Comparison of ENCODE assay signal across 8 mouse cellular contexts in the genomic region with DNA sequence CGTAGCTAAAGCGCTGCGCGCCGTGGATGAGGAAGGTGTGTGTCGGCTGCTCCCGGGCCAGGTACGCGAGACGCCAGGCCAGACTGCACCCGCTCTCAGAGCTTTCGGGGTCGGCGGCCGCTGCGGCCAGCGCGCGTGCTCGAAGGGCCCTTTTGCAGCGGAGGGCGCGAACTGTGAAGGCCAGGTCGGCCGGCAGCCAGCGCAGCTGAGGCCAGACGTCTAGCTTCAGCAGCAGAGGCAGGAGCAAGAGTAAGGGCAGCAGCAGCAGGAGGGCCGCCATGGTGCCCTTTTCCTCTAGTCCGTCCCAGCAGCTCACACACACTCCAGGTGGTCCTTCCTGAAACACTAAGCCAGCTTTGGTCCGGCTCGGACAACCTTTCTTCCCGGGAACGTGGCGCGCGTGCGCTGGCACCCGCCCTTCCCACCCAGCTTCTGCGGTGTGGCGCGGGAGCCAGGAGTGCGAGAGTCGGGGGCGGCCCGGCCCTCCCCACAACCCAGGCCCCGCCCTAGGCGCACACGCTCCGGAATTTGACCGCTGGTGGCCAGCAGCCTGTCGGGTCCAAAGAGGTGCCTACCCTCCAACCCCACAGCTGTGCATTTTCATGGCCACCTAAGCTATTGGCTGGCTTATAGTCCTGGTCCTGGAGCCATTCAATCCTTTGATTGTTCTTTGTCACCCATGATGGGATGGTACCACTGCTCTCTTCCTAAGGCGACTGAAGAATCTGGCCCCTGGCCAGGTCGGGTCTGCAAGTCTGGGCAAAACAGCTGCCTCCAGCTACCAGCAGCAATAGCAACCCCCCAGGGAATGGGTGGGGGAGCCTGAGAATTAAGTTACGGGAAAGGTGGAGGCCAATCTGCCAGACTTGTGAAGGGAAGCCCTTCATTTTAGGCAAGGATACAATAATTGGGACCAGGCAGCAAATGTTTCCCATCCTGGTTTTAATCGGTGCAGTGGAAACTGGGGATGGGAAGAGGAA. TPM values are rescaled to one million over a fixed set of nuclear protein-coding genes. Genes with fewer than 3 reads are reported as not detected.
DNase-seq lines count a peak whose midpoint lies in the region; ATAC-seq lines count a peak whose summit lies in the region.

Slc27a3 (minus strand) TSS at position 428 of the 980 bp plus-strand sequence.

- 2% methylated on average over 55 of the region's 55 CpGs for WGBS in forebrain, embryonic 11.5 days
- WGBS in stomach, embryonic 14.5 days = under 1% methylated on average over 54 of the region's 55 CpGs

- peak within 1 kb of the TSS; percentile 72 for H3K9ac ChIP-seq in forebrain, embryonic 11.5 days (ENCODE audit: low read length)
- H3K9ac ChIP-seq in stomach, embryonic 14.5 days (replicated peaks; ENCODE audit: low read depth, low read length) = peak within 1 kb of the TSS; percentile 72

- peak within 1 kb of the TSS; percentile 41 for H3K4me3 ChIP-seq in forebrain, embryonic 11.5 days (ENCODE audit: low read depth, low read length)
- peak within 1 kb of the TSS; percentile 75 for H3K4me3 ChIP-seq in stomach, embryonic 14.5 days (ENCODE audit: low read depth, low read length)

- H3K4me2 ChIP-seq in forebrain, embryonic 11.5 days (ENCODE audit: low read depth, low read length, severe bottlenecking) = peak within 1 kb of the TSS; percentile 64
- peak within 1 kb of the TSS; percentile 98 for H3K4me2 ChIP-seq in stomach, embryonic 14.5 days (replicated peaks; ENCODE audit: low read depth, low read length)

- no peaks in the 10 kb centered on the region for H3K27me3 ChIP-seq in forebrain, embryonic 11.5 days (ENCODE audit: control insufficient read depth, insufficient read depth, low read length)
- no peaks in the 10 kb centered on the region for H3K27me3 ChIP-seq in stomach, embryonic 14.5 days (ENCODE audit: control insufficient read depth, insufficient read depth, low read length)

- peak; percentile 70 for ATAC-seq in forebrain, embryonic 11.5 days (replicated peaks; ENCODE audit: low FRiP score)
- ATAC-seq in stomach, embryonic 14.5 days (ENCODE audit: insufficient number of reproducible peaks, insufficient read depth, low FRiP score, low read depth) = peak; percentile 68

- peak within 1 kb of the TSS; percentile 4 for H3K27ac ChIP-seq in forebrain, embryonic 11.5 days (ENCODE audit: low read depth, low read length)
- peak within 1 kb of the TSS; percentile 78 for H3K27ac ChIP-seq in stomach, embryonic 14.5 days (ENCODE audit: low read length)

- peaks cover 16% of the 10 kb centered on the region for H3K36me3 ChIP-seq in forebrain, embryonic 11.5 days (ENCODE audit: control insufficient read depth, insufficient read depth, low read length)
- H3K36me3 ChIP-seq in stomach, embryonic 14.5 days (ENCODE audit: control insufficient read depth, insufficient read depth, low read length) = peaks cover 33% of the 10 kb centered on the region

- DNase-seq in Muller cell, postnatal 12 days (ENCODE audit: inconsistent ontology term) = peak; percentile 73
- peak; percentile 81 to 86 for DNase-seq in adrenal gland, postnatal 36 days
- peak; percentile 78 for DNase-seq in forebrain, embryonic 11.5 days (ENCODE audit: low spot score)
- DNase-seq in heart, postnatal 25 days (ENCODE audit: low spot score) = peak; percentile 9
- DNase-seq in layer of hippocampus, postnatal 14 days (ENCODE audit: low spot score in 2 of 2) = peak; percentile 39 to 50
- DNase-seq in lung, postnatal 36 days = peak; percentile 61
- DNase-seq in spleen, postnatal 10 days (ENCODE audit: low spot score in 2 of 2) = no peak

- H3K4me1 ChIP-seq in forebrain, embryonic 11.5 days (replicated peaks; ENCODE audit: control insufficient read depth, insufficient read depth, low read length) = peaks cover 9% of the 10 kb centered on the region; the same call in 1 of the 2 replicates
- H3K4me1 ChIP-seq in stomach, embryonic 14.5 days (ENCODE audit: control insufficient read depth, insufficient read depth, low read length) = peaks cover 20% of the 10 kb centered on the region; the same call in 1 of the 2 replicates

- H3K9me3 ChIP-seq in forebrain, embryonic 11.5 days (ENCODE audit: control insufficient read depth, low read length) = no peaks in the 10 kb centered on the region
- no peaks in the 10 kb centered on the region for H3K9me3 ChIP-seq in stomach, embryonic 14.5 days (ENCODE audit: control insufficient read depth, low read depth, low read length)

- intact Hi-C loops in heart, postnatal 25 days (cut with DNase I) = no loop called here

RNA-seq across cellular contexts. Expression of gene Slc27a3, which starts in this region (rescaled TPM):
- 100 to 1,000 TPM; 132 to 156 TPM for total RNA-seq in adrenal gland, postnatal 36 days (2021)
- 13.6 and 14.2 TPM in 2 replicates for polyA plus RNA-seq in forebrain, embryonic 11.5 days (2014; fragmentation: Nextera tagmentation; extraction: Ambion mirVana)
- 1 to 10 TPM in 1 of 2 experiments, under 1 TPM in 1; 0.78 to 1.4 TPM for total RNA-seq in heart, postnatal 25 days (2021)
- 10 to 100 TPM; 15.2 to 19.1 TPM for total RNA-seq in layer of hippocampus, postnatal 14 days (2021)
- polyA plus RNA-seq in stomach, embryonic 14.5 days (2014; fragmentation: Nextera tagmentation; extraction: Ambion mirVana) = 11.7 and 13.0 TPM in 2 replicates

Comparison
In these comparisons a context has a peak if more than half of its experiments do, and no peak if none do; other contexts are left out.
1. RNA of gene Slc27a3 (total RNA-seq): 132 to 156 TPM in adrenal gland, postnatal 36 days and 15.2 to 19.1 TPM in layer of hippocampus, postnatal 14 days; 0.78 to 1.4 TPM in heart, postnatal 25 days; every median in the first group is over 4 times any median in the second.
2. RNA of gene Slc27a3 (total RNA-seq): 132 to 156 TPM in adrenal gland, postnatal 36 days; 15.2 to 19.1 TPM in layer of hippocampus, postnatal 14 days; every median in the first group is over 4 times any median in the second.
3. DNase-seq: peak in Muller cell, postnatal 12 days (single experiment), adrenal gland, postnatal 36 days (2 of 2), forebrain, embryonic 11.5 days (single experiment), heart, postnatal 25 days (single experiment), layer of hippocampus, postnatal 14 days (2 of 2) and lung, postnatal 36 days (single experiment); none in spleen, postnatal 10 days (0 of 2).